Mouse (Mus musculus) heart, embryonic 14.5 days (tissue): ENCODE measurements around the gene Sh3pxd2a. TPM values are rescaled to one million over a fixed set of nuclear protein-coding genes. Genes with fewer than 3 reads are reported as not detected.

Experiments
- ATAC-seq: fragments of 200-750 bp; cut with Nextera tagmentation; 2 replicates; pipeline ENCODE4 v1.8.0; 2017; ENCODE audit warnings: low read depth, moderate TSS enrichment; ENCODE audit not compliant: insufficient number of reproducible peaks, insufficient read depth, low FRiP score
- H3K27ac ChIP-seq, 2 experiments: fragments of 200-500 bp in 1 of 2; fragments of 300-500 bp in 1 of 2; sonication (generic) in 1 of 2; replicated peaks in 1 of 2; 2 replicates each; pipeline ENCODE4 v1.5.1; 2012 to 2014; ENCODE audit warnings: low read depth in 2 of 2, low read length in 2 of 2, control low read depth in 1 of 2, mild to moderate bottlenecking in 1 of 2, mixed read lengths in 1 of 2; ENCODE audit not compliant: control insufficient read depth in 1 of 2, insufficient read depth in 1 of 2
- H3K27me3 ChIP-seq: fragments of 300-500 bp; sonication (generic); 2 replicates; pipeline ENCODE4 v1.6.1; 2014; ENCODE audit warnings: mild to moderate bottlenecking, low read length, control low read depth; ENCODE audit not compliant: control insufficient read depth, insufficient read depth
- H3K36me3 ChIP-seq: fragments of 300-500 bp; sonication (generic); 2 replicates; pipeline ENCODE4 v1.6.1; 2014; ENCODE audit warnings: mild to moderate bottlenecking, control low read depth, low read length, mixed read lengths; ENCODE audit not compliant: control insufficient read depth, insufficient read depth
- H3K4me1 ChIP-seq, 2 experiments: fragments of 200-500 bp in 1 of 2; fragments of 300-500 bp in 1 of 2; sonication (generic) in 1 of 2; 2 replicates each; pipeline ENCODE4 v1.6.1; 2012 to 2014; ENCODE audit warnings: low read length in 2 of 2, control low read depth in 1 of 2, mixed read lengths in 1 of 2; ENCODE audit not compliant: control insufficient read depth in 2 of 2, insufficient read depth in 2 of 2
- H3K4me2 ChIP-seq: fragments of 300-500 bp; sonication (generic); 2 replicates; pipeline ENCODE4 v1.6.1; 2014; ENCODE audit warnings: mild to moderate bottlenecking, low read length
- H3K4me3 ChIP-seq, 2 experiments: fragments of 200-500 bp in 1 of 2; fragments of 300-500 bp in 1 of 2; sonication (generic) in 1 of 2; 2 replicates each; pipeline ENCODE4 v1.5.1; 2012 to 2014; ENCODE audit warnings: low read length in 2 of 2, mild to moderate bottlenecking in 2 of 2, control low read depth in 1 of 2, low read depth in 1 of 2, moderate library complexity in 1 of 2; ENCODE audit not compliant: control insufficient read depth in 1 of 2, insufficient read depth in 1 of 2
- H3K9ac ChIP-seq: fragments of 300-500 bp; sonication (generic); 2 replicates; pipeline ENCODE4 v1.6.1; 2014; ENCODE audit warnings: mild to moderate bottlenecking, low read length
- H3K9me3 ChIP-seq: fragments of 300-500 bp; sonication (generic); 2 replicates; pipeline ENCODE4 v1.6.1; 2016; ENCODE audit warnings: low read length, control low read depth; ENCODE audit not compliant: control insufficient read depth
- WGBS: fragments of 180-500 bp; shearing (Covaris S2); extraction: QIAGEN DNeasy Blood & Tissue Kit; methylation state at CpG from one replicate; pipeline ENCODE4 v1.1.7; 2014; 5-methylcytosine and 5-hydroxymethylcytosine counted together
- polyA plus RNA-seq: library from polyadenylated mRNA; unstranded; fragments of >200 nt; fragmentation: Nextera tagmentation; extraction: Ambion mirVana; gene quantifications from 2 replicates; pipeline ENCODE4 v1.2.1, GENCODE M21; 2014

Gene Sh3pxd2a
- polyA plus RNA-seq, 1 experiment from 2014 or later = 9.7 TPM

DNA sequence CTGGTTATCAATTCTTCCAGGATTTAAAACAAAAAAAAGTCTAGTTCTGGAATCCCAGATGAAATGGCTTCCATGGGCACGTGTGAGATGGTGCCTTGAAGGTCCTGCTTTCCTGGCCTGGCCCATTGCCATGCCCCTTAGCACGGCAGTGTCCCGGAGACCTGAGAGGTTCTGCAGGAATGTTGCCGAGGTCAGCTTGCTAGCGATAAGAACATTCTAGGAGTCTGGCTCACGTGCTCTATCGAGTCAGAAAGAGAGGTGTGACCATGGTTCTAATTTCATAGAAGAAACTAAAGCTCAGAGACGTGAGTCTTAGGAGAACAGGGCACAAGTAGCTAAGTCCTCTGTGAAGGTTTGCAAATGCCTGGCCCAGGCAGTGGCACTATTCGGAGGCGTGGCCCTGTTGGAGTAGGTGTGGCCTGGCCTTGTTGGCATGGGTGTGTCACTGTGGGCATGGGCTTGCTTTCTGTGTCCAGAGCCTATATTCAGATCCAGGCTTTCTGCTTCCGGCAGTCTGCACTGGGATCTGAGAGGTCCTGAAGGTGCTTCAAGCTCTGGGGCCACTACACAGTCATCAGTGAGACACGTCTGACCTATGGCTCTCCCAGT, 96.8 kb downstream of the Sh3pxd2a start:
- Histone ChIP-seq H3K4me2 (no peak overlapping the region), H3K27me3 (no peaks in the 10 kb centered on the region), H3K36me3 (peaks cover 23% of the 10 kb centered on the region), H3K9me3 (no peaks in the 10 kb centered on the region), H3K4me1 (peaks cover 20 to 24% of the 10 kb centered on the region in 2 experiments), H3K9ac (no peak overlapping the region), H3K4me3 (no peak overlapping the region), H3K27ac (0 out of 4 replicates have a peak overlapping the region, but pooled peaks of 1 of the 2 experiments have one; percentile 1)
- WGBS = 54% methylated on average over 12 of the region's 12 CpGs
- peak; percentile 11; the same call in 1 of the 2 replicates for ATAC-seq

DNA sequence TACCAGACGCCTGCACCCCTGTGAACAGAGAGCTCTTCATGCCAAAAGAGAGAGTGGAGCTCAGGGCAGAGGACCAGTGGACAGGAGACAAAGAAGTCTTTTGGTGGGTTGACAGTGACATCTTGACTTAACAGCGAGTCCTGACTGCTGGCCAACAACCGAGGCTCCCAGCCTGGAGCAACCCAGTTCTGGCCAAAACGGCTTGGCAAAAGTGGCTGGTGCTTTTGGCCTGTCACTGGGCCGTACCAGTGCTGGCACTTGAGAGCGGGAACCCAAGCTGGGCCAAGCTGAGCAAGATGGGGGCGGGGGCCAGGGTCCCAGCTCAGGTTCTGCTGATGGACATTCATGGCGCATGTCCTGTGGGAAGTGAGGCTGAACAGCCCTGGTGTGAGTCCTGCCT, 97.6 kb downstream of the Sh3pxd2a start:
- peaks cover 20 to 24% of the 10 kb centered on the region in 2 experiments for H3K4me1 ChIP-seq
- H3K27ac ChIP-seq = no peak overlapping the region; a peak in 1 of 4 replicates
- H3K36me3 ChIP-seq = peaks cover 28% of the 10 kb centered on the region
- ATAC-seq = no peak
- no peaks in the 10 kb centered on the region for H3K9me3 ChIP-seq
- no peak overlapping the region for H3K4me2 ChIP-seq
- no peak overlapping the region for H3K4me3 ChIP-seq
- 90% methylated on average over 8 of the region's 8 CpGs for WGBS
- H3K9ac ChIP-seq = no peak overlapping the region
- no peaks in the 10 kb centered on the region for H3K27me3 ChIP-seq

DNA sequence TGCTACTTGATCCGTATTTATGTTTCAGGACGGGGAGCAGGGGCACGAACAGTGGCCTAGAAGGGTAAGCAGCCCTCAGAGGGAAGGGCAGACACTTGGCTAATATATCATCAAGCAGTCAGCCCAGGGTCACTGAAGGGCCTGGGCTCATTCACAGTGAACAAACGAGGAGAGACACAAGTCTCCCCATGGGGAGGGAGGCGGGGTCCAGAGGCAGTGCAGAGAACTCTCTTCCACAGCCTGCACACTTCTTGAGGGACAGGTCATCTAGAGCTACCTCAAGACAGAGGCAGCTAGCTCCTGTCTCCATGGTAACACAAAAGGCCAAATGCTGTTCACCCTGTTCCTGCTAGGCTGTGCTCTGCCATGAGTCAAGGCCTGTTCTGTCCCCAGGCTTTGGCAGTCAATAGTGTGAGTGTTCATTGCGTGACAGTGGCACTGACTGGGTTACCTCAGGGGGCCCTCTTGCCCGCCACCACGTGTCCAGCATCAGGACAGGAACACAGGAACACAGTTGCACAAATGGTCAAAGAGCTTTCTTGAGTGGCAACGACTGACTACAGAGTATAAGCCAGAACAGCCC, 101.0 kb downstream of the Sh3pxd2a start:
- Histone ChIP-seq H3K4me2 (no peak overlapping the region), H3K4me1 (peaks cover 20 to 21% of the 10 kb centered on the region in 2 experiments), H3K36me3 (peaks cover 30% of the 10 kb centered on the region), H3K27me3 (no peaks in the 10 kb centered on the region), H3K9ac (no peak overlapping the region), H3K9me3 (no peaks in the 10 kb centered on the region), H3K4me3 (no peak overlapping the region), H3K27ac (no peak overlapping the region)
- no peak for ATAC-seq
- WGBS = 78% methylated on average over 9 of the region's 9 CpGs

DNA sequence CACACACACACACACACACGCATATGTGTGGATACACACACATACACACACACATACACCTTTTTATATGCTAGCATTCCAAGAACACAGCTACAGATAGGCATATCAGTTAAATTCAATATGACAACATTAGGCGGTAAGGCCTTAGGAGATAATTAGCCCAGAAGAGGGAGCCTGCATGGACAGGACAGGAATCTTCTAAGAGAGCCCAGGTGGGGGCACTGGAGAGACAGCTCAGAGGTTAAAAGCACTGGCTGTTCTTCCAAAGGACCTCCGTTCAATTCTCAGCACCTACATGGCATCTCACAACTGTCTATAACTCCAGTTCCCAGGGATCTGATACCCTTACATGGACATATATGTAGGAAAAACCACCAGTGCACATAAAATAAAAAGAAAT, 103.3 kb downstream of the Sh3pxd2a start:
- Histone ChIP-seq H3K27ac (no peak overlapping the region), H3K4me2 (no peak overlapping the region), H3K27me3 (no peaks in the 10 kb centered on the region), H3K4me1 (peaks cover 4 to 6% of the 10 kb centered on the region in 2 experiments; a peak in 3 of 4 replicates), H3K36me3 (peaks cover 36% of the 10 kb centered on the region), H3K4me3 (no peak overlapping the region), H3K9me3 (no peaks in the 10 kb centered on the region), H3K9ac (no peak overlapping the region)
- ATAC-seq = no peak
- WGBS = 74% methylated on average over 3 of the region's 3 CpGs

DNA sequence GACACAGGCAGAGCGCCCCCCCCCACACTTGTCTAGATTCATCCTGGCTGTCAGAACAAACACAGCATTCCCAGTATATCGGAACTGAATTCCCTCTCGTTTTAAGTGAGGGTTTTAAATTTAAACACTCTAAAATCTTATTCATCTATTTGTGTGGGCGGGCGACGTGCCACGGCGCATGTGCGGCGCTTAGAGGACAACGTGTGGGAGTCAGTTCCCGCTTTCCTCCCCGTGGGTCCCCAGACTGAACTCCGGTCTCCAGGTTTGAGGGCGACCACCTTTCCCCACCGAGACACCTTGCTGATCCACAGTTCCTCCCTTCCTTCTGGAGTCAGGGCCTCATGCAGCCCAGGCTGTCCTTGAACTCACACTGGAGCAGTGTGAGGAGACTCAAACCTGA, 104.2 kb downstream of the Sh3pxd2a start:
- 91% methylated on average over 16 of the region's 16 CpGs for WGBS
- H3K4me2 ChIP-seq = no peak overlapping the region
- H3K4me3 ChIP-seq = no peak overlapping the region
- H3K9ac ChIP-seq = no peak overlapping the region
- H3K9me3 ChIP-seq = no peaks in the 10 kb centered on the region
- H3K4me1 ChIP-seq = peaks cover 4 to 6% of the 10 kb centered on the region in 2 experiments; a peak in 3 of 4 replicates
- H3K36me3 ChIP-seq = peaks cover 40% of the 10 kb centered on the region
- H3K27me3 ChIP-seq = no peaks in the 10 kb centered on the region
- ATAC-seq = no peak
- H3K27ac ChIP-seq = no peak overlapping the region

DNA sequence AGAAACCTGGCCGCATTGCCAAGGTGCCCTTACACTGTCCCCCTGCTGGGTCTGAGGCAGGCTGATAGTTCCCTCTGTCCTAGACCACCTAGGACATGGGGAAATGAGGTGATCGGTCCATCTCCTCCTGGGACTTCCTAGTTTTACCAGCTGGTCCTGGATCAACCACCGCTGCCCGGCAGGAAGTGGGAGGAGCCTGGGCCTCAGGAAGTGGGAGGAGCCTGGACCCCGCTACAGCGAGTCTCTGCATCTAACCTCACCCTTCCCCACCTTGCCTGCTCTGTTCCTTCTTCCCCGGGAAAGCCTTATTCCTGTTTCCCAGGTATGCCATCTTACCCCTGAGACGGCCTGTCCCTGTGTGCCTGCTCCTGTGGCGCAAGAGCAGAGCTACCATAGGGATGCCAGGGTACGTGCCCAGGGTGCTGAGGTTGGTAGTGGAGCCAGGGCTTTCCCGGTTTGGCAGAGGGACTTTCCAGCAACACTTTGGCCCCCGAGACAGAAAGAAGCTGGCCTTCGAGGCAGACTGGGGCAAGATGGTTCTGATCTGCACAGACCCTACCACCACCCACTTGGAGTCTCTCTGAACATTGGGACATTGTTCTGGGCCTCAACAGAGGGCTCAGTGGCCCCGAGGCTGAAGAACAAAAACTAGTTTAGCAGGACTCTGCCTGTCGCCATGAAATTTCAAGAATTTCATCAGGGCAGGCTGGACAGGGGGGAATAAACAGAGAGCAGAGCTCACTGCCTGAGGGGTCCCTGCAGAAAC, 104.9 kb downstream of the Sh3pxd2a start:
- Histone ChIP-seq H3K4me3 (peak overlapping the region in 1 of 2 experiments; percentile 9; a peak in 1 of 4 replicates), H3K4me1 (peaks cover 4 to 6% of the 10 kb centered on the region in 2 experiments; a peak in 3 of 4 replicates), H3K9ac (0 out of 2 replicates have a peak overlapping the region, but pooled peaks have one; percentile 22), H3K27me3 (no peaks in the 10 kb centered on the region), H3K27ac (0 out of 4 replicates have a peak overlapping the region, but pooled peaks of 1 of the 2 experiments have one; percentile 14), H3K36me3 (peaks cover 41% of the 10 kb centered on the region), H3K9me3 (no peaks in the 10 kb centered on the region), H3K4me2 (peak overlapping the region; percentile 37; the same call in 1 of the 2 replicates)
- no peak for ATAC-seq
- 41% methylated on average over 15 of the region's 15 CpGs for WGBS

DNA sequence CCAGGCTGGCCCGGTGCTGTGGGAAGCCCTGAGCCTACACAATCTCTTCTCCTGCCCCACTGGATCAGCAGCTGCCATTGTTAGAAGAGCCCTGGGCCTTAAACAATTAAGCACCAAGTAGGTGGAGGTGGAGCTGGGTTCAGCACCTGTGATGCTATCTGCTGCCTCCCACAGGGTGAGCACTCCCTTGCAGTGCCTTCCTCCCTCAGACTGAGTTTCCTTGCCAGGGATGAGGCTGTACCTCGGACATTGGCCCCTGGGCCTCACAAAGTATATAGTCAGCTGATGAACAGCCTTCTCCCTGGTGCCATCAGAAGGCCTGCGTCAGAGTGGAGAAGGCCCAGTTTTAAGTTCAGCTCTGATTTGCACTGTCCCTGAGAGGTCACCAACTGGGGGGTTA, 106.9 kb downstream of the Sh3pxd2a start:
- H3K36me3 ChIP-seq = peaks cover 24% of the 10 kb centered on the region; the same call in 1 of the 2 replicates
- WGBS = 80% methylated on average over 3 of the region's 3 CpGs

More for the DNA sequence above, 106.9 kb downstream of the Sh3pxd2a start:
- ATAC-seq = no peak
- Histone ChIP-seq H3K27me3 (no peaks in the 10 kb centered on the region), H3K4me3 (no peak overlapping the region), H3K27ac (no peak overlapping the region), H3K9ac (no peak overlapping the region), H3K9me3 (no peaks in the 10 kb centered on the region), H3K4me1 (peaks cover 4 to 6% of the 10 kb centered on the region in 2 experiments; a peak in 3 of 4 replicates), H3K4me2 (no peak overlapping the region)
